Mouse (Mus musculus): ENCODE data around the gene Hip1r. TPM values are rescaled to one million over a fixed set of nuclear protein-coding genes. Genes with fewer than 3 reads are reported as not detected.

The Hip1r gene
- total and polyA plus RNA-seq, 3 experiments: 16.6 to 31.6 TPM; not detected in 1

GRCm38 (mm10) chr5:123969216-123969615 lies 4.2 kb upstream of the Hip1r start:
- H3K4me1 ChIP-seq (ENCODE audit: control insufficient read depth in 1 of 2, insufficient read depth in 2 of 2, low read length in 2 of 2): no peaks in the 10 kb centered on the region
- no peak overlapping the region for H3K27ac ChIP-seq (ENCODE audit: control insufficient read depth, low read depth, low read length)
- no peak overlapping the region for H3K9ac ChIP-seq (ENCODE audit: control insufficient read depth, low read depth, low read length, poor library complexity, severe bottlenecking)
- H3K27me3 ChIP-seq (ENCODE audit: control insufficient read depth in 1 of 2, insufficient read depth in 2 of 2, low read length in 2 of 2): no peaks in the 10 kb centered on the region
- DNase-seq (ENCODE audit: low read depth, low spot score): no peak
- no peak for TF ChIP-seq USF2 (IDR thresholded peaks at IDR 0.05; ENCODE audit: borderline replicate concordance in 1 of 2, insufficient read depth in 1 of 2, low read depth in 1 of 2, low read length in 2 of 2)
- H3K4me3 ChIP-seq (ENCODE audit: control insufficient read depth in 1 of 2, insufficient read depth in 1 of 2, low read depth in 2 of 2, low read length in 2 of 2): no peak overlapping the region
- H3K36me3 ChIP-seq (ENCODE audit: control insufficient read depth in 1 of 2, insufficient read depth in 2 of 2, low read length in 2 of 2): peaks cover 0 to 1% of the 10 kb centered on the region in 2 experiments; a peak in 1 of 4 replicates
- no peaks in the 10 kb centered on the region for H3K9me3 ChIP-seq (replicated peaks; ENCODE audit: insufficient read depth, low read length)
- H3K79me2 ChIP-seq (ENCODE audit: control insufficient read depth, insufficient read depth, low read length, poor library complexity): peaks cover 4% of the 10 kb centered on the region

- TF ChIP-seq ZMIZ1 (IDR thresholded peaks at IDR 0.05; ENCODE audit: low read depth, low read length) (no peak), SIN3A (IDR thresholded peaks at IDR 0.05; ENCODE audit: low read length) (no peak), SMC3 (IDR thresholded peaks at IDR 0.05; ENCODE audit: low read depth, low read length) (no peak), KAT2A (conservative IDR thresholded peaks at IDR 0.05; ENCODE audit: low read depth, low read length) (no peak), MEF2A (IDR thresholded peaks at IDR 0.05; ENCODE audit: extremely low read depth, insufficient replicate concordance, low read depth, low read length, poor library complexity, severe bottlenecking) (no peak), USF1 (IDR thresholded peaks at IDR 0.05; ENCODE audit: low read depth, low read length) (no peak), HCFC1 (IDR thresholded peaks at IDR 0.05; ENCODE audit: low read depth, low read length) (no peak), CHD2 (IDR thresholded peaks at IDR 0.05; ENCODE audit: low read length) (no peak), ZKSCAN1 (IDR thresholded peaks at IDR 0.05; ENCODE audit: low read depth, low read length) (no peak), UBTF (IDR thresholded peaks at IDR 0.05; ENCODE audit: borderline replicate concordance, insufficient read depth, low read depth, low read length) (no peak), ETS1 (IDR thresholded peaks at IDR 0.05; ENCODE audit: low read depth, low read length) (no peak), RAD21 (IDR thresholded peaks at IDR 0.05; ENCODE audit: low read depth, low read length) (no peak), E2F4 (IDR thresholded peaks at IDR 0.05; ENCODE audit: borderline replicate concordance, low read depth, low read length) (no peak), CTCF (IDR thresholded peaks at IDR 0.05 in 2 of 3, conservative IDR thresholded peaks at IDR 0.05 in 1 of 3; ENCODE audit: control insufficient read depth in 1 of 3, insufficient read depth in 1 of 3, low read depth in 2 of 3, low read length in 3 of 3, poor library complexity in 1 of 3, severe bottlenecking in 1 of 3) (no peak), POLR2AphosphoS2 (IDR thresholded peaks at IDR 0.05; ENCODE audit: low read length) (no peak)
Measured at GRCm38 (mm10) chr5:123970576-123970975, 2.9 kb upstream of the Hip1r start.

More at GRCm38 (mm10) chr5:123970576-123970975, 2.9 kb upstream of the Hip1r start:
- Histone ChIP-seq H3K27me3 (ENCODE audit: control insufficient read depth in 1 of 2, insufficient read depth in 2 of 2, low read length in 2 of 2) (no peaks in the 10 kb centered on the region), H3K9ac (ENCODE audit: control insufficient read depth, low read depth, low read length, poor library complexity, severe bottlenecking) (no peak overlapping the region), H3K4me3 (ENCODE audit: control insufficient read depth in 1 of 2, insufficient read depth in 1 of 2, low read depth in 2 of 2, low read length in 2 of 2) (no peak overlapping the region), H3K4me1 (ENCODE audit: control insufficient read depth in 1 of 2, insufficient read depth in 2 of 2, low read length in 2 of 2) (peaks cover 0 to 6% of the 10 kb centered on the region in 2 experiments; a peak in 1 of 4 replicates), H3K9me3 (replicated peaks; ENCODE audit: insufficient read depth, low read length) (no peaks in the 10 kb centered on the region), H3K27ac (ENCODE audit: control insufficient read depth, low read depth, low read length) (no peak overlapping the region), H3K36me3 (ENCODE audit: control insufficient read depth in 1 of 2, insufficient read depth in 2 of 2, low read length in 2 of 2) (peaks cover 0 to 1% of the 10 kb centered on the region in 2 experiments; a peak in 2 of 4 replicates), H3K79me2 (ENCODE audit: control insufficient read depth, insufficient read depth, low read length, poor library complexity) (peaks cover 7% of the 10 kb centered on the region)
- no peak for DNase-seq (ENCODE audit: low read depth, low spot score)

Measured in MEL (cell line).